Mouse (Mus musculus) cortical plate, adult 2 months (tissue): ENCODE measurements around the gene Ryk.

Experiments
- CTCF ChIP-seq: fragments of 200-500 bp; IDR thresholded peaks from 2 replicates; pipeline ENCODE4 v1.5.1; 2011; ENCODE audit warnings: mild to moderate bottlenecking, control low read depth, low read length; ENCODE audit not compliant: insufficient read depth; ENCODE audit errors: extremely low read depth
- POLR2A ChIP-seq: fragments of 200-500 bp; IDR thresholded peaks from 2 replicates; pipeline ENCODE4 v1.6.1; 2011; ENCODE audit warnings: mild to moderate bottlenecking, low read length, control low read depth; ENCODE audit not compliant: insufficient read depth; ENCODE audit errors: extremely low read depth

GRCm38 (mm10) chr9:102915292-102915854 lies 80.7 kb downstream of the Ryk start:
- TF ChIP-seq CTCF (no peak), POLR2A (no peak)
